8 mouse cellular contexts compared by ENCODE assay signal in the genomic region with DNA sequence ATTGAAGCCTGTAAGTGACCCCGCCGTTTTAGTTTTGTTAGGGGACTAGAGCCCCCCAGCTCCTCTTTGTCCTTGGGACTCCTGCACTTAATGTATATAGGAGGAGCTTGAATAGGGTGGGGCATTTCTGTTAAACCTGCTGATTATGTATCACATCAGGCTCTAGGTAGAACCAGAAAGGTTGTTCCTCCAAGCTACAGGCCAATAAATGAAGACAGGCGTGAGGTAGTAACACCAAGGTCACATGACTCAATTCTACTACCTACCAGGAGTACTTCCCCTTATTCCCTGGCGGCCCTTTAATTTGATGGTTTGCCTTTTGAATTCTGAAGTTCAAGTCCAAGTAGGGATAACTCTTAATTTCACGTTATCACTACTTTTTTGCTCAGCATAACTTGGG. TPM values are rescaled to one million over a fixed set of nuclear protein-coding genes. Genes with fewer than 3 reads are reported as not detected.
DNase-seq lines count a peak whose midpoint lies in the region; ATAC-seq lines count a peak whose summit lies in the region.

No protein-coding gene starts in this region.

- H3K27ac ChIP-seq in lung, embryonic 16.5 days (ENCODE audit: low read length): peak overlapping the region; percentile 94; the same call in 1 of the 2 replicates
- peak overlapping the region; percentile 92 for H3K27ac ChIP-seq in embryonic facial prominence, embryonic 10.5 days (replicated peaks)
- peak overlapping the region; percentile 98 for H3K27ac ChIP-seq in intestine, embryonic 16.5 days (ENCODE audit: low read length)
- H3K27ac ChIP-seq in neural tube, embryonic 13.5 days (replicated peaks): peak overlapping the region; percentile 94

- peak overlapping the region; percentile 82 for H3K9ac ChIP-seq in lung, embryonic 16.5 days (ENCODE audit: low read length)
- H3K9ac ChIP-seq in intestine, embryonic 16.5 days (ENCODE audit: low read depth, low read length): peak overlapping the region; percentile 88
- peak overlapping the region; percentile 92 for H3K9ac ChIP-seq in neural tube, embryonic 13.5 days

- no peaks in the 10 kb centered on the region for H3K36me3 ChIP-seq in lung, embryonic 16.5 days (ENCODE audit: control insufficient read depth, insufficient read depth, low read length)
- H3K36me3 ChIP-seq in embryonic facial prominence, embryonic 10.5 days (replicated peaks): peaks cover 38% of the 10 kb centered on the region
- no peaks in the 10 kb centered on the region; the same call in 1 of the 2 replicates for H3K36me3 ChIP-seq in intestine, embryonic 16.5 days (ENCODE audit: control insufficient read depth, insufficient read depth, low read length)
- H3K36me3 ChIP-seq in neural tube, embryonic 13.5 days: peaks cover 6% of the 10 kb centered on the region; the same call in 1 of the 2 replicates

- H3K4me1 ChIP-seq in lung, embryonic 16.5 days (replicated peaks; ENCODE audit: control insufficient read depth, insufficient read depth, low read length): peaks cover 9% of the 10 kb centered on the region
- H3K4me1 ChIP-seq in embryonic facial prominence, embryonic 10.5 days: peaks cover 26% of the 10 kb centered on the region
- peaks cover 23% of the 10 kb centered on the region for H3K4me1 ChIP-seq in intestine, embryonic 16.5 days (ENCODE audit: control insufficient read depth, insufficient read depth, low read length)
- H3K4me1 ChIP-seq in neural tube, embryonic 13.5 days (replicated peaks): peaks cover 35% of the 10 kb centered on the region

- no peaks in the 10 kb centered on the region for H3K9me3 ChIP-seq in lung, embryonic 16.5 days (ENCODE audit: control insufficient read depth, low read length)
- H3K9me3 ChIP-seq in embryonic facial prominence, embryonic 10.5 days: no peaks in the 10 kb centered on the region
- H3K9me3 ChIP-seq in intestine, embryonic 16.5 days (ENCODE audit: control insufficient read depth, low read length): no peaks in the 10 kb centered on the region
- no peaks in the 10 kb centered on the region for H3K9me3 ChIP-seq in neural tube, embryonic 13.5 days

- H3K4me3 ChIP-seq in lung, embryonic 16.5 days (ENCODE audit: low read length): peak overlapping the region; percentile 74
- peak overlapping the region; percentile 84 for H3K4me3 ChIP-seq in embryonic facial prominence, embryonic 10.5 days
- peak overlapping the region; percentile 95 for H3K4me3 ChIP-seq in intestine, embryonic 16.5 days (ENCODE audit: low read length)
- H3K4me3 ChIP-seq in neural tube, embryonic 13.5 days: peak overlapping the region; percentile 78

- no peak for DNase-seq in lung, postnatal 14 days
- no peak for DNase-seq in embryonic facial prominence, embryonic 10.5 days (ENCODE audit: low spot score)
- DNase-seq in frontal cortex, postnatal 25 days (ENCODE audit: low spot score in 2 of 2): no peak
- DNase-seq in adrenal gland, postnatal 36 days: no peak
- no peak for DNase-seq in testis, postnatal 10 days (ENCODE audit: low spot score)

- ATAC-seq in lung, embryonic 16.5 days (ENCODE audit: low read depth): no peak
- peak; percentile 51 for ATAC-seq in intestine, embryonic 16.5 days
- ATAC-seq in neural tube, embryonic 13.5 days (ENCODE audit: low read depth): 0 out of 2 replicates have a peak, but pooled peaks have one; percentile 0

- H3K4me2 ChIP-seq in lung, embryonic 16.5 days (ENCODE audit: low read depth, low read length): peak overlapping the region; percentile 79
- H3K4me2 ChIP-seq in intestine, embryonic 16.5 days (ENCODE audit: low read depth, low read length): peak overlapping the region; percentile 69
- peak overlapping the region; percentile 96 for H3K4me2 ChIP-seq in neural tube, embryonic 13.5 days

- 19% methylated on average over 5 of the region's 5 CpGs for WGBS in lung, embryonic 16.5 days
- 26% methylated on average over 5 of the region's 5 CpGs for WGBS in embryonic facial prominence, embryonic 10.5 days
- 19% methylated on average over 5 of the region's 5 CpGs for WGBS in intestine, embryonic 16.5 days
- 23% methylated on average over 5 of the region's 5 CpGs for WGBS in neural tube, embryonic 13.5 days

- no peaks in the 10 kb centered on the region for H3K27me3 ChIP-seq in lung, embryonic 16.5 days (ENCODE audit: control insufficient read depth, insufficient read depth, low read depth, low read length)
- H3K27me3 ChIP-seq in embryonic facial prominence, embryonic 10.5 days (replicated peaks; ENCODE audit: low read depth, poor library complexity, severe bottlenecking): no peaks in the 10 kb centered on the region
- no peaks in the 10 kb centered on the region for H3K27me3 ChIP-seq in intestine, embryonic 16.5 days (replicated peaks; ENCODE audit: control insufficient read depth, insufficient read depth, low read length)
- no peaks in the 10 kb centered on the region for H3K27me3 ChIP-seq in neural tube, embryonic 13.5 days

RNA-seq across cellular contexts. Expression of gene Cs, which starts 0.9 kb away (rescaled TPM):
- 171 TPM in 2 replicates for polyA plus RNA-seq in lung, embryonic 16.5 days (2015; fragmentation: Nextera tagmentation; extraction: Ambion mirVana)
- polyA plus RNA-seq in embryonic facial prominence, embryonic 10.5 days (2016; fragmentation: Nextera tagmentation; extraction: Ambion mirVana): 244 and 258 TPM in 2 replicates
- polyA plus RNA-seq in intestine, embryonic 16.5 days (2015; fragmentation: Nextera tagmentation; extraction: Ambion mirVana): 334 and 347 TPM in 2 replicates
- polyA plus RNA-seq in neural tube, embryonic 13.5 days (2015; fragmentation: Nextera tagmentation; extraction: Ambion mirVana): 228 and 239 TPM in 2 replicates
- total RNA-seq in adrenal gland, postnatal 36 days (2021): 100 to 1,000 TPM; 369 to 370 TPM

RNA-seq across cellular contexts. Expression of gene Cnpy2, which starts 16.2 kb away (rescaled TPM):
- 326 and 347 TPM in 2 replicates for polyA plus RNA-seq in lung, embryonic 16.5 days (2015; fragmentation: Nextera tagmentation; extraction: Ambion mirVana)
- polyA plus RNA-seq in embryonic facial prominence, embryonic 10.5 days (2016; fragmentation: Nextera tagmentation; extraction: Ambion mirVana): 273 and 305 TPM in 2 replicates
- polyA plus RNA-seq in intestine, embryonic 16.5 days (2015; fragmentation: Nextera tagmentation; extraction: Ambion mirVana): 295 and 297 TPM in 2 replicates
- 221 and 241 TPM in 2 replicates for polyA plus RNA-seq in neural tube, embryonic 13.5 days (2015; fragmentation: Nextera tagmentation; extraction: Ambion mirVana)
- 100 to 1,000 TPM; 170 to 204 TPM for total RNA-seq in adrenal gland, postnatal 36 days (2021)

RNA-seq across cellular contexts. Expression of gene Coq10a, which starts 30.4 kb away (rescaled TPM):
- polyA plus RNA-seq in lung, embryonic 16.5 days (2015; fragmentation: Nextera tagmentation; extraction: Ambion mirVana): 3.7 and 4.6 TPM in 2 replicates
- 9.5 and 11.1 TPM in 2 replicates for polyA plus RNA-seq in embryonic facial prominence, embryonic 10.5 days (2016; fragmentation: Nextera tagmentation; extraction: Ambion mirVana)
- 2.5 and 3.3 TPM in 2 replicates for polyA plus RNA-seq in intestine, embryonic 16.5 days (2015; fragmentation: Nextera tagmentation; extraction: Ambion mirVana)
- 34.9 and 41.0 TPM in 2 replicates for polyA plus RNA-seq in neural tube, embryonic 13.5 days (2015; fragmentation: Nextera tagmentation; extraction: Ambion mirVana)
- 10 to 100 TPM; 70.3 to 83.5 TPM for total RNA-seq in adrenal gland, postnatal 36 days (2021)

RNA-seq across cellular contexts. Expression of gene Pan2, which starts 35.3 kb away (rescaled TPM):
- 38.7 and 39.8 TPM in 2 replicates for polyA plus RNA-seq in lung, embryonic 16.5 days (2015; fragmentation: Nextera tagmentation; extraction: Ambion mirVana)
- 42.9 and 43.3 TPM in 2 replicates for polyA plus RNA-seq in embryonic facial prominence, embryonic 10.5 days (2016; fragmentation: Nextera tagmentation; extraction: Ambion mirVana)
- polyA plus RNA-seq in intestine, embryonic 16.5 days (2015; fragmentation: Nextera tagmentation; extraction: Ambion mirVana): 24.7 and 25.5 TPM in 2 replicates
- 22.2 and 24.3 TPM in 2 replicates for polyA plus RNA-seq in neural tube, embryonic 13.5 days (2015; fragmentation: Nextera tagmentation; extraction: Ambion mirVana)
- total RNA-seq in adrenal gland, postnatal 36 days (2021): 10 to 100 TPM; 17.7 to 19.6 TPM

RNA-seq across cellular contexts. Expression of gene Ankrd52, which starts 38.5 kb away (rescaled TPM):
- polyA plus RNA-seq in lung, embryonic 16.5 days (2015; fragmentation: Nextera tagmentation; extraction: Ambion mirVana): 8.4 and 9.6 TPM in 2 replicates
- 12.1 and 12.4 TPM in 2 replicates for polyA plus RNA-seq in embryonic facial prominence, embryonic 10.5 days (2016; fragmentation: Nextera tagmentation; extraction: Ambion mirVana)
- 6.7 and 7.2 TPM in 2 replicates for polyA plus RNA-seq in intestine, embryonic 16.5 days (2015; fragmentation: Nextera tagmentation; extraction: Ambion mirVana)
- 9.5 and 12.1 TPM in 2 replicates for polyA plus RNA-seq in neural tube, embryonic 13.5 days (2015; fragmentation: Nextera tagmentation; extraction: Ambion mirVana)
- 10 to 100 TPM; 56.4 to 70.6 TPM for total RNA-seq in adrenal gland, postnatal 36 days (2021)
